Mouse (Mus musculus): ENCODE data around the gene Htt.

- TF ChIP-seq CTCF (IDR thresholded peaks at IDR 0.05; ENCODE audit: control insufficient read depth, insufficient read depth, low read length) = no peak
- no peak for TF ChIP-seq POLR2A (IDR thresholded peaks at IDR 0.05; ENCODE audit: borderline replicate concordance, control insufficient read depth, low read depth, low read length)
These were observed 11.2 kb downstream of the Htt start for GRCm38 (mm10) chr5:34772696-34773245.
